Mouse (Mus musculus) cerebellum, adult 2 months (tissue): Measurements from ENCODE around the gene Noct. TPM values are rescaled to one million over a fixed set of nuclear protein-coding genes. Genes with fewer than 3 reads are reported as not detected.

Source experiments
- DNase-seq, 2 experiments: peaks; one replicate each; pipeline ENCODE4 v3.0.0; 2021
- H3K27ac ChIP-seq: fragments of 200-500 bp; 2 replicates; pipeline ENCODE4 v1.5.1; 2012; ENCODE audit warnings: low read length, control low read depth, inconsistent platforms; ENCODE audit not compliant: insufficient read depth
- H3K27me3 ChIP-seq: fragments of 200-500 bp; 2 replicates; pipeline ENCODE4 v1.6.1; 2012; ENCODE audit warnings: inconsistent platforms, mild to moderate bottlenecking, low read length, moderate library complexity; ENCODE audit not compliant: control insufficient read depth, insufficient read depth
- H3K4me1 ChIP-seq: fragments of 200-500 bp; 2 replicates; pipeline ENCODE4 v1.6.1; 2011; ENCODE audit warnings: low read length; ENCODE audit not compliant: control insufficient read depth, insufficient read depth
- H3K4me3 ChIP-seq: fragments of 200-500 bp; replicated peaks from 2 replicates; pipeline ENCODE3; 2011; ENCODE audit warnings: mild to moderate bottlenecking, low read depth, low read length, control low read depth; ENCODE audit not compliant: insufficient read depth
- CTCF ChIP-seq: fragments of 200-500 bp; IDR thresholded peaks from 2 replicates; pipeline ENCODE4 v1.5.1; 2011; ENCODE audit warnings: low read depth, mild to moderate bottlenecking, control low read depth, low read length, moderate library complexity, borderline replicate concordance; ENCODE audit not compliant: insufficient read depth
- POLR2A ChIP-seq: fragments of 200-500 bp; IDR thresholded peaks from 2 replicates; pipeline ENCODE4 v1.6.1; 2011; ENCODE audit warnings: low read length, control low read depth, borderline replicate concordance; ENCODE audit not compliant: insufficient read depth
- WGBS: fragments of 180-500 bp; shearing (Covaris S2); methylation state at CpG from one replicate; pipeline ENCODE4 v1.1.7; 2018; 5-methylcytosine and 5-hydroxymethylcytosine counted together
- polyA plus RNA-seq: library from polyadenylated mRNA; depleted of rRNA; stranded (reverse); fragments of >200 nt; gene quantifications from 2 replicates; pipeline ENCODE4 v1.2.3, GENCODE M21; 2012

Gene Noct
- polyA plus RNA-seq, 1 experiment, result 27.8 TPM

- Histone ChIP-seq H3K27me3 (no peaks in the 10 kb centered on the region), H3K4me1 (peaks cover 2% of the 10 kb centered on the region; the same call in 1 of the 2 replicates)
- WGBS, result 71% methylated on average over 10 of the region's 10 CpGs
These were observed 4.0 kb downstream of the Noct start for GRCm38 (mm10) chr3:51228038-51228820.

GRCm38 (mm10) chr3:51228821-51229205, 4.6 kb downstream of the Noct start:
- DNase-seq, result no peak
- WGBS, result 46% methylated on average over 9 of the region's 9 CpGs
- Histone ChIP-seq H3K4me3 (no peak overlapping the region), H3K27me3 (no peaks in the 10 kb centered on the region), H3K27ac (no peak overlapping the region), H3K4me1 (peaks cover 2% of the 10 kb centered on the region; the same call in 1 of the 2 replicates)
- TF ChIP-seq POLR2A (no peak), CTCF (no peak)

More at GRCm38 (mm10) chr3:51228038-51228820, 4.0 kb downstream of the Noct start:
- no peak overlapping the region for H3K27ac ChIP-seq
- TF ChIP-seq CTCF, result peak; percentile 40; the same call in 1 of the 2 replicates
- TF ChIP-seq POLR2A, result no peak
- peak in 1 of 2 experiments; percentile 31 for DNase-seq
- no peak overlapping the region for H3K4me3 ChIP-seq

- H3K4me1 ChIP-seq, result peaks cover 2% of the 10 kb centered on the region; the same call in 1 of the 2 replicates
- H3K4me3 ChIP-seq, result no peak overlapping the region
- H3K27ac ChIP-seq, result no peak overlapping the region
- WGBS, result 61% methylated on average over 3 of the region's 3 CpGs
- no peak for DNase-seq
- no peak for TF ChIP-seq CTCF
- no peak for TF ChIP-seq POLR2A
- no peaks in the 10 kb centered on the region for H3K27me3 ChIP-seq
These were observed 5.0 kb downstream of the Noct start for GRCm38 (mm10) chr3:51229226-51229625.

GRCm38 (mm10) chr3:51230146-51230835, 6.0 kb downstream of the Noct start:
- 96% methylated on average over 6 of the region's 6 CpGs for WGBS
- no peak for DNase-seq
- H3K27me3 ChIP-seq, result no peaks in the 10 kb centered on the region
- TF ChIP-seq CTCF (no peak), POLR2A (no peak)
- H3K4me3 ChIP-seq, result no peak overlapping the region
- H3K27ac ChIP-seq, result no peak overlapping the region
- H3K4me1 ChIP-seq, result peaks cover 2% of the 10 kb centered on the region; the same call in 1 of the 2 replicates

- 73% methylated on average over 5 of the region's 5 CpGs for WGBS
- no peak overlapping the region for H3K27ac ChIP-seq
- H3K27me3 ChIP-seq, result no peaks in the 10 kb centered on the region
- peaks cover 2% of the 10 kb centered on the region; the same call in 1 of the 2 replicates for H3K4me1 ChIP-seq
- no peak for DNase-seq
- no peak overlapping the region for H3K4me3 ChIP-seq
- TF ChIP-seq POLR2A (no peak), CTCF (no peak)
These were observed 6.6 kb downstream of the Noct start for GRCm38 (mm10) chr3:51230886-51231285.

- no peak overlapping the region for H3K4me3 ChIP-seq
- 63% methylated on average over 3 of the region's 3 CpGs for WGBS
- DNase-seq, result no peak
- TF ChIP-seq CTCF (no peak), POLR2A (no peak)
- no peaks in the 10 kb centered on the region for H3K27me3 ChIP-seq
- H3K27ac ChIP-seq, result no peak overlapping the region
- peaks cover under 1% of the 10 kb centered on the region; the same call in 1 of the 2 replicates for H3K4me1 ChIP-seq
These were observed 7.3 kb downstream of the Noct start for GRCm38 (mm10) chr3:51231499-51231898.

- Histone ChIP-seq H3K4me3 (no peak overlapping the region), H3K27me3 (no peaks in the 10 kb centered on the region), H3K27ac (no peak overlapping the region), H3K4me1 (no peaks in the 10 kb centered on the region; the same call in 1 of the 2 replicates)
- DNase-seq, result no peak
- 72% methylated on average over 3 of the region's 3 CpGs for WGBS
- TF ChIP-seq POLR2A (no peak), CTCF (no peak)
These were observed 8.1 kb downstream of the Noct start for GRCm38 (mm10) chr3:51232205-51232910.
